Mouse (Mus musculus) mammary gland, adult 2 months (tissue): ENCODE data around the gene Zfp976. TPM values are rescaled to one million over a fixed set of nuclear protein-coding genes. Genes with fewer than 3 reads are reported as not detected.

Experiments used
- polyA plus RNA-seq: library from polyadenylated mRNA; depleted of rRNA; stranded (reverse); fragments of >200 nt; gene quantifications from 2 replicates; pipeline ENCODE4 v1.2.3, GENCODE M21; 2012; ENCODE audit warnings: low replicate concordance; rRNA removed

Gene Zfp976
- 0.11 and 0.37 TPM in 2 replicates for polyA plus RNA-seq

GRCm38 (mm10) chr7:42642152-42643115 lies at the start of gene Zfp976:
Gene Zfp976 (minus strand): TSS chr7:42642588.

DNA sequence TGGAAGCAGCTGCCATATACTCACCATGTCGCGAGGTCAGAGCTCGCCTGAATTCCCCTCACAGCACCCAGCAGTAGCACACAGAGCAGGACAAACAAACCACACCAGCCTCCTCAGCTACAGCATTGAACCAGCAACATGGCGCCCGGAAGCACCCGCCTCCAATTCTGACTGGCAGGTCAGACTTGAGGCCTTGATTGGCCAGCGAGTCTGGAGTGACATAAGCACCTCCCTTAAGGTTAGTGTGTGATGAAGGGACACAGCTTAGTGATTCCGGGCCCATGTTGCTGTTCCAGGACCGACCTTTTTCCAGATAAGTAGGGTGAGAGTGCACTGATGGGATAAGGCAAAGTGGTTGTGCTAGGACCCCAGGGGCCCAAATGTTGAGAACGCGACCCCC lies 50.0 kb downstream of the Zfp976 start, which contains the start of gene Zfp977:
Gene Zfp977 (minus strand): TSS at position 135 of the 400 bp plus-strand sequence.

DNA sequence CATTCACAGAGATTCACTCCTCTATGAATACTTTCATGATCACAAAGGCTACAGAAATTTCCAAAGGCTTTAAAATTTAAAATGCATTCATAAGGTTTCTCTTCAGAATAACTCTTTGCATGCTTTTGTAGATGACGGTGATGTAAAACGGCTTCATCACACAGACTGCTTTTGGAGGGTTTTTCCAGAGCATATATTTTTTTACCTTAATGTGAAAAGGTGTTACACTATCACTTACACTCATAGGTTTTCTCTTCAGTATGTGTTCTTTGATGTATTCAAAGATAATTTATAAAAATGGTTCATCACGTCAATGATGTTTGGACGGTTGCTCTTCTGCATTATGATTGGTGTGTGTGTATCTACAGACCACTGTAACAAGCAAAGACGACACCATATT lies 63.9 kb downstream of the Zfp976 start, which contains the start of gene Gm21028:
Gene Gm21028 (minus strand): TSS at position 101 of the 400 bp plus-strand sequence.

Other genes with a start within 250 kb of the Zfp976 start
- not detected in 2 replicates for gene 4933421I07Rik, start 194.5 kb downstream of the Zfp976 start, polyA plus RNA-seq
- gene Zfp141, start 136.8 kb downstream of the Zfp976 start, polyA plus RNA-seq: 4.2 and 6.7 TPM in 2 replicates
- gene Gm21028, start 64.0 kb downstream of the Zfp976 start, polyA plus RNA-seq: not detected in 2 replicates
- not detected in 2 replicates for gene Zfp977, start 50.0 kb downstream of the Zfp976 start, polyA plus RNA-seq
- 0.18 and 0.60 TPM in 2 replicates for gene Zfp975, start 50.2 kb upstream of the Zfp976 start, polyA plus RNA-seq
- not detected in 2 replicates for gene Gm17067, start 84.4 kb upstream of the Zfp976 start, polyA plus RNA-seq
- gene Vmn2r62, start 150.9 kb upstream of the Zfp976 start, polyA plus RNA-seq: not detected in 2 replicates
- not detected in 2 replicates for gene Gm2381, start 224.6 kb upstream of the Zfp976 start, polyA plus RNA-seq